Mouse (Mus musculus) cerebellum, postnatal 25 days (tissue): ENCODE results near the gene Atg10.

ENCODE experiments used
- DNase-seq, 2 experiments: peaks; one replicate each; pipeline ENCODE4 v3.0.0; 2021; ENCODE audit warnings: mixed read lengths in 2 of 2

Gene Atg10

DNA sequence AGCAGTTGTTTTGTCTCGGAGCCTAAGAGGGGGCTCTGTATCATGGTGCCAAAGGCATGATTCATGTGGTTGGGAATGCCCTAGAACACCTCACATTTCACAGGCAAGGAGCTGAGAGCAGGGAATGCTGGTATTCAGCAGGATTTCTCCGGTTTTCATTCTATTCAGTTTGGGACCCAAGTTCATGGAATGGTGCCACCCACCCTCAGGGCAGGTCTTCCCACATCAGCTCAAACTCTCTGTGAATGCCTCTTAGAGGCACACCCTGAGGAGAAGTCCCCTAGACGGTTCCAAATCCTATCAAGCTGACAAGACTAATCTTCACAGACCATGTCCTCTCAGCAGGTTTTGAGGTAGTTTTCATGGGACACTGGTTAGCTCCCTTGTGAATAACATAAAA lies 211.9 kb downstream of the Atg10 start:
- no peak for DNase-seq

GRCm38 (mm10) chr13:90995034-90995629 lies 228.6 kb downstream of the Atg10 start:
- DNase-seq: no peak

DNA sequence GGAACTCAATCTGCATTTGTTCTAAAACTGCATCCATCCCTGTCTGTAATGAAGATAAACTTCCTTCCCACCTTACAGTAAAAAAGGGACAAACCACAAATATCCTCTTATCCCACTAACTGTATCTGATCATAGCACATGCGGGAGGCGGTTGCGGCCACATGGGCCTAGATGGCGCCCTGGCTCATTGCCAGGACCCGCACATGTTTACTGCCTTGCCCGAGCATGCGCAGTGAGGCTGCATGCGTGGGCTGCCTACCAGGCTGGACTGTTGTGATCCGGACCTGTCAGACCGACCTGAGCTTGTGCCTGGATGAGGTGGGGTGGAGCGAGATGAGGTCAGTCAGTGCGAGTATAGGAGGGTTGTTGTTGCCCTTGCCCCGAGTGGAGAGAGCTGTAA lies 230.2 kb downstream of the Atg10 start:
- peak in 1 of 2 experiments; percentile 27 for DNase-seq

DNA sequence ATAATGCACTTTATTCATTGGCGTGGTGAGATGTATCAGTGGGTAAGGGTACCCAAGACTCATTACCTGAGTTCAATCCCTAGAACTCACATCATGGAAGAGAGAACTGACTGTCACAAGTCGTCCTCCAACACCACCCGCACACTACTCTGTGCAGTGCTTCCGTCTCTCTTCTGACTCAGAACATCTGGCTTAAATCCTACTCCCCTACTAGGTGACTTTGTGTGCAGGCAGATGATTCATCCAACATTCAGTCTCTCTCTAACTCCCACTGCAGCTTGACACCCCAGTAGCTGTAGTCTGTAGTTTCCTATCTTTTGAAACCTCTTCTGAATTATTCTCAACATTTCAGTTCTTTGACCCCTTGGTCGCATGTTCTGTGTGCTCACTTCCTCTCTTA lies 230.8 kb downstream of the Atg10 start:
- DNase-seq: no peak

- no peak for DNase-seq
Observed at GRCm38 (mm10) chr13:90988226-90988625, 235.5 kb downstream of the Atg10 start.

DNA sequence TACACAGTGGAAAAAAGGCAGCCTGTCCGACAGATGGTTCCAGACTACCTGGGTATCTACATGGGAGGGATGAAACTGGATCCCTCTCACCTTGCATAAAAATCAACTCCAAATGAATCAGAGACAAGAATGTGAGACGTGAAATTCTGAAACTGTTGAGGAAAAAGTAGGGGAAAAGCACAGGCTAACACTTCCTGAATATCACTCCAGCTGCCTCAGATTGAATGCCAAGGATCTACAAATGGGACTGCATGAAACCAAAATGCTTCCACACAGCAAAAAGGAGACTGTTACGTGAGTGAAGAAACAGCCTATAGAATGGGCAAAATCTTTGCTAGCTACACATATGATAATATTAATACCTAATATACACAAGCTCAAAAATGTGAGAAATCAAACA lies 238.4 kb downstream of the Atg10 start:
- no peak for DNase-seq

- DNase-seq: no peak
Observed at GRCm38 (mm10) chr13:90984073-90984472, 239.7 kb downstream of the Atg10 start.

DNA sequence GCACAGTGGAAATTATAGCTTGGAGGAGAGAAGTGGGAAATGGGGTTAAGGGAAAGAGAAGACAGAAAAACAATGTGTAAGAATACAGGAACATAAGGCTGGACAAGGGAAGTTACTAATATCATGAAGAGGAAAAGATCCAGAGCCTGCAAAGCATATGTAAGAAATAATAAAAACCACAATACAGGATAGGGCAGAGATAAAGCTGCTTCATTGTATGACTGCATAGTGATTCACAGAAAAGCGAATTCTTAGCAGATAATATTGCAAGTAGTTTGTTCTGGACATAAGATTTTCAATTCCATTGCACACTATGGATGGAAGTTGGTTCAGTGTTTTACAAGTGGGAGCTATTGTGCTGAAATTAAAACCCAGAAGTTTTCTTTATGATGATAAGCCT lies 242.0 kb downstream of the Atg10 start:
- DNase-seq: no peak

DNA sequence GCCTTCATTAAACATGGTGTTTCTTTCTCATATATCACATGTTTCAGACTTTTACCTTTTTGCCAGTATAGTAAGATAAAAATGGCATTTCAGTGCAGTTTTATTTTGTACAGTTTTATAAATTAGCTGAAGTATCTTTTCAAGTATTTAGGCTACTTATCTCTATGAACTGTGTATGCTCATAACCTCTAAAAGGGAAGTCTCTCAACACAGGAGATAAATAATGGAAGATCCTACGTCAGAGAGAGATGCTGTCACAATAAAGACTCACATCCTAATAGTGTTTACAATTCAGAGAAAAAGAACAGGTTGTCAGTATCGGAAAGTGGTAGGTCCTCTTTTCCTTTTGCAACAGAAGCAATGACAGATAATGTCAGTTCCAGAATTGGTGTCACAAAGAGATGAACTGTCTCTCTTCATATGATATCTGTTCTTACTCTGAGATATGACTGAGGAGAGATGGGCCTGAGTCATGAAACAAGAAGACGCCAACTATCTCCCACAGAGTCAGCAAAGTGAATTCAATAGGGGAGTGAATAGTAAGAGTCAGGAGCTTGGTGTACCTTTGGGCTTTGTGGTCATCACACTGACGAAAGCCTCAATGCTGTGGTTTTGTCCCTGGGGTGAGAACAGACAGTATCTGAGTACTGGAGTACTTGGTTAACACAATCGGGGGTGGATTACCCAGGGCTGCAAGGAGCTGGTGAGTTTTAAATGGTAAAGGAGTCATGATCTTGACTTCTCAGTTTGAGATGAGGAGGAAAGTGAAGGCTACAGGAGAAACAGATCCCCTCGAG lies 242.7 kb downstream of the Atg10 start:
- DNase-seq: no peak

GRCm38 (mm10) chr13:90977057-90977456 lies 246.7 kb downstream of the Atg10 start:
- DNase-seq: no peak

- DNase-seq: no peak
Observed at GRCm38 (mm10) chr13:90973409-90973808, 250.4 kb downstream of the Atg10 start.

- DNase-seq: no peak
Observed at GRCm38 (mm10) chr13:90970259-90971017, 253.3 kb downstream of the Atg10 start.

GRCm38 (mm10) chr13:90968940-90969339 lies 254.8 kb downstream of the Atg10 start:
- no peak for DNase-seq

DNA sequence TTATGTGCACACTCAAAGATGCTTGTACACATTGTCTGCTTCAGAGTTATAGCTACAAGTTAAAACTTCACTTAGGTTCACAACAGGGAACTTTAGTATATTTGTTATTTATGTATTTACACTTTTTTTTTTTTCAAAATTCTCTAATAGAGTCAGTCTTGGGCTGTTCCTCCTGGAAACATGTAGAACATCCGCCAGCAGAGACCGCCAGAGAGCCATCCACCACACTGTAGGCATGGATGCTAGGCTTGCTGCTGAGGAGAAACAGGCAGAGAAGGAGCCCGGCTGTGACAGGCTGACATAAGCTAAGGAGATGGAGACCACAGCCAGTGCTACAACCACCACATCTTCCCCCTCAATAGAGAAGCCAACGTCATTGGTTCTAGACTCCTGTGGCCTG lies 256.3 kb downstream of the Atg10 start:
- peak; percentile 84 to 91 for DNase-seq

DNA sequence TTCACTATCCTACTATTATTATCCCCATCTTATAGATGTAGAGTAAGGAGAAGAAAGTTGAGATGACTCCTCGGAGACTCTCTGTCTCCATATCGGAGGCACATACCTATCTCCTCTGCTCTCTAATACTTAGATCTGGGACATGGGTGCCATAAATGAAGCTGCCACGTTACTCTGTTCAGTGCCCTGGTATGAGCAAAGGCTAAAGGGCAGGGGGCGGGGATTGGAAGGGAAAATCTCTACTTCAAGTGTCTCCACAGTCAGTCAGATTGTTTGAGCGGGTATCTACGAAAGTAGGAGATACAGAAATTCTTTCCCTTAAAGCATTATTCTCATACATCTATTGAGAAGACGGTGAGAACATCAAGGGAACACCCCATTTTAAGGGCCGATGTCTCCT lies 257.8 kb downstream of the Atg10 start:
- DNase-seq: no peak

DNA sequence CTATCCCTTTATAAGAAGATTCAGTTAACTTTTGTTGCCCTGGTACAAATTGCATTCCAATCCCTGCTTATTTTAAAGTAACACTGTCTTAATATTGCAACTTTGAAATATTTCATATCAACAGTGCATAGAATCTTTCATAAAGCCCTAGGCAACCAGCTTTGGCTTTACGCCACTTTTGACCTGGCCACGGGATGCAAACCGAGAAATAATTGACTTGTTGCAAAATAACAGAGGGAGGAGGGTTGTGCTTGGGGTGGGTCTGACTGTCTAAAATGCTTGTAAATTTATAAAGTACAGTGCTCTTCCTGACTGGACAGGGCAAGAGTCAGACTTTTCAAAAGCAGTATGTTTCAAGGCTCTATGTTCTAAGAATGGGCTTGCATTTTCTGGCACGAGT lies 259.3 kb downstream of the Atg10 start:
- DNase-seq: no peak

GRCm38 (mm10) chr13:90962836-90963760 lies 260.7 kb downstream of the Atg10 start:
- DNase-seq: no peak

GRCm38 (mm10) chr13:90960591-90960990 lies 263.2 kb downstream of the Atg10 start:
- DNase-seq: no peak

- DNase-seq: no peak
Observed at GRCm38 (mm10) chr13:90958894-90959293, 264.9 kb downstream of the Atg10 start.

DNA sequence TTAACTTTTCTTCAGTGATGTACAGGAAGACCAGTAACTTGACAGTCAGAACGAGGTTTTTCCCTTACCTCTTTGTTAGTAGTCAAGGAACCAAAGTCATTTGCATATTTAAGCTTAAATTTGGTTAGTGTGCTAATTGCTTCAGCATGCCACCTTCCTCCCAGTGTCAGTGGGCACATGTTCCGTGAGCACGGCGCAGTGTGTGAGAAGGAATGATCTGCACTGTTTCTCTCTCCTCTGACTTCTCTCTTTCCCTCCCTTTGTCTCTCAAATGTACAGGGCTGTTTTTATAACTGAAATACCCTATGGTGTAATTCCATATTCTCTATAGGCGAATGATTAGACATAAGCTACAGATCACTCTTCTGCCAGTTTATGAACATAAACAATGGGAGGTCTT lies 284.2 kb downstream of the Atg10 start:
- DNase-seq: no peak

DNA sequence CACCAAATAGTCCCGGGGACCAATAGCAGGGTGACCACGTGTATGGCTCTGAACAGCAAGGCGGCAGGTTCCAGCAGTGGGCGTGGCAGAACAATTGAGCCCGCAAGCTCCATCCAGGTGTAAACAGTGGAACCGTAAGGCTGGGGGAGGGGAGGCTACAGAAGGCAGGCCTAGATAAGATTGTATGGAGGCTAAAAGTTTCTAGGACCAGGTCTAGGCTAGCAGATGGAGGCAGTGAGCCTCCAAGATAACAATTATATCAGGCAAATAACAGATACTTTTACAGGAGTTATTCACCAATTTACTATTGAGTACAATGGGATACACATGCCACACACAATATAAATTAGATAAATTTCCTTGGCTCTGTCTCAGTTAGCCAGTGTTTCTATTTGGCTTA lies 284.6 kb downstream of the Atg10 start:
- DNase-seq: no peak

DNA sequence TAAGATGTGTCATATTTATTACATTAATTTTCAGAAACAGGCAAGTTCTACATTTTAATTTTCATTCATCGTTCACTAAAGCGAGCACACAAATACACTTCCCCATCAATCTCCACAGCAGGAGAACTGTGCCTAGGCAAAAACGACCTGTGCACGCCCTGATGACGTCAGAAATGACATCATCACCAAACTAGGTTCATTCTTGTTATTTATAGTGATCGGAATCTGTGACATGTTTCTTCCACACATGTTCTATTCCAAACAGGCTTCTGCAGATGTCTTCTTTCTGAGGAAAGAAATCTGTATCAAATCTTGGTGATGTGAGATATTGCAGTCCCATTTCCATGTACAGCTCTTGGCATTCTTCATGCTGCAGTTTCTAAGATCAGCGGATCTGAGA lies 287.9 kb downstream of the Atg10 start:
- DNase-seq: no peak

- DNase-seq: no peak
Observed at GRCm38 (mm10) chr13:90933256-90933655, 290.5 kb downstream of the Atg10 start.
